Mouse (Mus musculus) heart, adult 2 months (tissue): Measurements from ENCODE around the gene Kcp. TPM values are rescaled to one million over a fixed set of nuclear protein-coding genes. Genes with fewer than 3 reads are reported as not detected.

Experiments
- DNase-seq, 2 experiments: peaks; one replicate each; pipeline ENCODE4 v3.0.0; 2021
- H3K27ac ChIP-seq: fragments of 200-600 bp; 2 replicates; pipeline ENCODE4 v1.8.1; 2022
- H3K27me3 ChIP-seq: fragments of 200-500 bp; 2 replicates; pipeline ENCODE4 v1.6.1; 2012; ENCODE audit warnings: mild to moderate bottlenecking, low read length, inconsistent platforms, mixed read lengths; ENCODE audit not compliant: control insufficient read depth, insufficient read depth
- H3K36me3 ChIP-seq: fragments of 200-500 bp; 2 replicates; pipeline ENCODE4 v1.6.1; 2012; ENCODE audit warnings: low read length, inconsistent platforms; ENCODE audit not compliant: control insufficient read depth, insufficient read depth
- H3K4me1 ChIP-seq: fragments of 200-500 bp; 2 replicates; pipeline ENCODE4 v1.6.1; 2011; ENCODE audit warnings: low read length; ENCODE audit not compliant: control insufficient read depth, insufficient read depth
- H3K4me3 ChIP-seq: fragments of 200-600 bp; 2 replicates; pipeline ENCODE4 v1.8.1; 2022
- H3K79me2 ChIP-seq: fragments of 200-500 bp; replicated peaks from 2 replicates; pipeline ENCODE4 v1.6.1; 2012; ENCODE audit warnings: mild to moderate bottlenecking, inconsistent platforms, low read length, moderate library complexity, mixed read lengths; ENCODE audit not compliant: control insufficient read depth, insufficient read depth
- H3K9ac ChIP-seq: fragments of 200-500 bp; 2 replicates; pipeline ENCODE4 v1.6.1; 2012; ENCODE audit warnings: low read depth, mild to moderate bottlenecking, control low read depth, inconsistent platforms, low read length, mixed read lengths
- CTCF ChIP-seq: fragments of 200-600 bp; IDR thresholded peaks from 2 replicates; pipeline ENCODE4 v1.8.1; 2022; ENCODE audit warnings: antibody characterized with exemption, mild to moderate bottlenecking, moderate library complexity
- EP300 ChIP-seq: fragments of 200-500 bp; IDR thresholded peaks from 2 replicates; pipeline ENCODE4 v1.6.1; 2011; ENCODE audit warnings: low read depth, low read length, control low read depth; ENCODE audit not compliant: insufficient read depth
- POLR2A ChIP-seq: fragments of 200-500 bp; IDR thresholded peaks from 2 replicates; pipeline ENCODE4 v1.6.1; 2011; ENCODE audit warnings: mild to moderate bottlenecking, low read depth, low read length, control low read depth; ENCODE audit not compliant: insufficient read depth
- WGBS: fragments of 180-500 bp; shearing (Covaris S2); methylation state at CpG from one replicate; pipeline ENCODE4 v1.1.7; 2018; 5-methylcytosine and 5-hydroxymethylcytosine counted together
- intact Hi-C: fragments of 180-260 bp; cut with DNase I; formaldehyde crosslinking; loops from one replicate; pipeline ENCODE4 v1.15.1; 2025
- polyA plus RNA-seq: library from polyadenylated mRNA; depleted of rRNA; stranded (reverse); fragments of >200 nt; gene quantifications from 2 replicates; pipeline ENCODE4 v1.2.3, GENCODE M21; 2012
- total RNA-seq, 2 experiments: library from RNA; stranded (reverse); gene quantifications; 2 replicates each; pipeline ENCODE4 v1.2.3; 2021

Gene Kcp
- total and polyA plus RNA-seq, 3 experiments, result 2.3 to 8.5 (median 3.0) TPM

DNA sequence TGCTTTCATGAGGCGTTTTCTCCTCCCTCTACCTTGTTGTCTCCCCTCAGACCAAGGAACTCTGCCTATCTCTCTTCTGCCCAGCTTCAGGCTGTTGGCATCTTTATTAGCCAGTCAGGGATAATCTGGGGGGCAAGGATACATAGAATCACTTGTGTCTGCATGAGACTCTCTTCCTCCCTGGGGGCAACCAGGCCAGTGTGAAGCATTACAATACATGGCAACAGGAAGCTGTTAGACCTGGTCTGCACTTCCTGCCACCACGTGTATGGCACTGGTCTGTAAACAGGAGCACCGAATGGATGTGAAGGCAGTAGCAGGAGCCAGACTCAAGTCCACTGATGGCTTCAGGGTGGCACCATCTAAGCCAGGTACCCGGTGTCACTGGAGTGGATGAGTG, 22.3 kb upstream of the Kcp start:
- H3K27me3 ChIP-seq, result peaks cover 6% of the 10 kb centered on the region
- no peak overlapping the region for H3K27ac ChIP-seq
- no peak overlapping the region for H3K9ac ChIP-seq
- intact Hi-C loops, result no loop called here
- H3K4me1 ChIP-seq, result 0 out of 2 replicates have a peak, but pooled peaks cover 3% of the 10 kb centered on the region
- no peak for DNase-seq
- H3K4me3 ChIP-seq, result no peak overlapping the region
- H3K79me2 ChIP-seq, result no peaks in the 10 kb centered on the region
- 55% methylated on average over 4 of the region's 4 CpGs for WGBS
- TF ChIP-seq EP300 (no peak), POLR2A (no peak), CTCF (no peak)
- no peaks in the 10 kb centered on the region for H3K36me3 ChIP-seq

DNA sequence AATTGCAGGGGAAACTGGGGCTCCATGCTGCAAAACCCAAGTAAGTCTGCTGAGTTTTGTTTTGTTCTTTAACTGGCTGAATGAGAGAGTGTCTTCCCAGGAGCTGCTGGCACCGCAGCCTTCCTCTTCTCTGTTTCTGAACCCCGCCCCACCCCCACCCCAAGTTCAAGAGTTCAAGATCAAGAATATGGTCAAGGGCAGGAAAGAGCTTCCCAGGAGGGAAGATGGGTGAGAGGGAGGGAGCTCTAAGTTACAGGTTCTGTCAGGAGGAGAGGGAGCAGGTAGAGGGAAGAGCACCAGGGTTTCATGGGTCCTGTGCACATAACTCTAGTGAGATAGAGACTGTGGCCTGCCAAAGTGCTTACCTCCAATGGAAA, 21.7 kb upstream of the Kcp start:
- DNase-seq, result no peak
- H3K9ac ChIP-seq, result no peak overlapping the region

DNA sequence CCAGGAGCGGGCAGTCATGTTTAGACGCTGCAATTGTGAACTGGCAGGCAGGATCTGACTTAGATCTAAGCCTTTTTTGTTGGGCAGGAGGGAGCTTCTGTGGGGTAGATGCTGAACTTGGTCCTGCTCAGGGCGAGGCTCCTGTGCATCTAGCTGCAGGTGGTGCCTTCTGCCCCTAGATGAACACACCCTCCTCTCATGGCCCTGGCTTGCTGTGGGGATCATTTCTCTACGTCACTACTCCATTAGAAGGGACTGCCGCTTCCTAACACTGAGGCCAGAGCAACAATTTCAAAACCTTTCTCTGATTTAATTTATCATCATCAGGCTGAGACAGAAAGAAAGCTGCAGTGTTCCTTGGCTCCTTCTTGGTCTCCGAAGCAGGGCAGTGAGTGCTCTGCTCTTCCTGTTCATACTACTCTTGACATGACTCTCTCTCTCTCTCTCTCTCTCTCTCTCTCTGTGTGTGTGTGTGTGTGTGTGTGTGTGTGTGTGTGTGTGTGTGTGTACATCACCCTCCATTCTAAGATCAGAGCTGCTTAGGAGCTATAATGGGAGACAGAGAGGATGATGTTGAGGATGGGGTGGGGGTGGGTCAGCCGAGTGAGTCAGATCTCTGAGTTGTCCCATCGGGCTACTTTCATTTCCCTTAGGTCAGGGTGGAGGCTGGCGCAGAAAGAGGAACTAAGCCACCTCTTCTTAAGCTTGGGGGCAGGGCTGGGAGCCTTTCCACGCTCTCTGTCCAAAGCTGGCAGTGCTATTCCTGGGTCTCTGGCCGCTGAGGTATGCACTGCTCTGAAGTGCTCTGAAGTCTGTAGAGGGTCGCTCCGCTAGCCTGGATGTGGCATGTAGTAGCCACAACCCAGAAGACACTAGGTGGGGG, 21.1 kb upstream of the Kcp start:
- intact Hi-C loops, result no loop called here
- Histone ChIP-seq H3K36me3 (no peaks in the 10 kb centered on the region), H3K9ac (no peak overlapping the region), H3K4me3 (no peak overlapping the region), H3K4me1 (peaks cover 3% of the 10 kb centered on the region; the same call in 1 of the 2 replicates), H3K27ac (no peak overlapping the region), H3K27me3 (peaks cover 6% of the 10 kb centered on the region), H3K79me2 (no peaks in the 10 kb centered on the region)
- 26% methylated on average over 13 of the region's 13 CpGs for WGBS
- no peak for TF ChIP-seq CTCF
- no peak for TF ChIP-seq POLR2A
- no peak for TF ChIP-seq EP300
- DNase-seq, result peak; percentile 43 to 69

More for the DNA sequence above, 21.7 kb upstream of the Kcp start:
- intact Hi-C loops, result no loop called here
- Histone ChIP-seq H3K36me3 (no peaks in the 10 kb centered on the region), H3K27ac (no peak overlapping the region), H3K4me1 (0 out of 2 replicates have a peak, but pooled peaks cover 3% of the 10 kb centered on the region), H3K79me2 (no peaks in the 10 kb centered on the region), H3K4me3 (no peak overlapping the region), H3K27me3 (peaks cover 6% of the 10 kb centered on the region)
- 31% methylated on average over 2 of the region's 2 CpGs for WGBS
- TF ChIP-seq CTCF (no peak), POLR2A (no peak)

DNA sequence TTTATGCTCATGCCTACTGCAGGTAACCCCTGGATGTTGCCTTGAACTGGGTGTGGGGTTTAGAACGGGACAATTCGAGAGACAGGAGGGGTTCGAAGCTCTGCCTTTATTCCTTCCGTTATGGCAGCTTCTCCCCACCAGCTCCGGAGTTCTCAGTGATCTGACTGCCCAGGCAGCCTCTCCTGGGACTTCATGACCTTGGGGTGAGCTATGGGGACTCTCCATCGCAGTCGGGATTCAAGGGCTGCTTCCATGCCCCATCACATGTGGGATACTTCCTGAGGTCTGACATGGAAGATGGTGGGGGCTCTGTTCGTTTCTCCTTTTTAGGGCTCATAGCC, 20.4 kb upstream of the Kcp start:
- Histone ChIP-seq H3K9ac (no peak overlapping the region), H3K36me3 (no peaks in the 10 kb centered on the region), H3K79me2 (no peaks in the 10 kb centered on the region), H3K27me3 (peaks cover 6% of the 10 kb centered on the region), H3K4me1 (peaks cover 3% of the 10 kb centered on the region; the same call in 1 of the 2 replicates), H3K27ac (no peak overlapping the region; the same call in 1 of the 2 replicates), H3K4me3 (no peak overlapping the region)
- no peak for DNase-seq
- TF ChIP-seq POLR2A (no peak), CTCF (no peak), EP300 (no peak)
- WGBS, result 15% methylated on average over 8 of the region's 8 CpGs
- intact Hi-C loops, result no loop called here

DNA sequence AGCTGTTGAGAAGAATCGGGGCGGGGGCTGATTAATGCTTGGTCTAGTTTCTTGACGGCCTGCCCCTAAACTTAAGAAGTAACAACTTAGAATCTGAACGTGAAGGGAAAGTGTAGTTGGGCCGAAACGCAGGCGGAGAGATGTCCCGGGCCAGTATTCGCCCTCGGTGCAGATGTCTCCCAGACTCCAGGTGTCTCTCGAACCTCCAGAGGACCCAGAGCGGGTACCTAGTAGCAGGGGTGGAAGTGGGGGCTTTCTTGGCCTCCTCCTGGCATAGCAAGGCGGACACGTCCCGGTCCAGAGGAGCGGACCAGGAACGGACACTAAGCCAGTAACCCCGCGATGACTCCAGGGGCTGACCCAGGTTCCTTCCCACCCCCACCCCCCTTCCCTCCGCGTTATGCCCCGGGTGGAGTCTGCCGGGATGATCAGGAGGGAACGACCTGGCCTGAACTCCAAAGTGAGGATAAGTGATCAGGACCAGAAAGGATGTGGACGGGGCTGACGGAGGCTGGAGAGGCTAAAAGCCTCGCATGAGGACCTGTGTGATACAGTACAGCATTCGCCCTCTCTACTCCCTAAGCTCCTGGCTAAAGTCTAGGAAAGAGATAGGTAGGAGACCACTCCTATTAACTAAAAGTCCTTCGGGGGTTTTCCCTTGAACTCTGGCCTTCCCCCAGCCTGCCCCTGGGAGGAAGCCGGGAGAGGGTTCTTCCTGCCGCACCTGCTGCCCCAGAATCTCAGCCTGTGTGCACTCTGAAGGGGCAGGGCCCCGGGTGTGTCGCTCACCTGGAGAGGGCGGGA, 19.8 kb upstream of the Kcp start:
- peak in 1 of 2 experiments; percentile 32 for DNase-seq
- peak overlapping the region; percentile 24 for H3K4me3 ChIP-seq
- no peak for TF ChIP-seq EP300
- no peak for TF ChIP-seq POLR2A
- no peak for TF ChIP-seq CTCF
- 9% methylated on average over 34 of the region's 34 CpGs for WGBS
- intact Hi-C loops, result no loop called here
- no peaks in the 10 kb centered on the region for H3K79me2 ChIP-seq
- H3K27me3 ChIP-seq, result peaks cover 6% of the 10 kb centered on the region
- H3K36me3 ChIP-seq, result no peaks in the 10 kb centered on the region
- peaks cover 3% of the 10 kb centered on the region; the same call in 1 of the 2 replicates for H3K4me1 ChIP-seq
- H3K27ac ChIP-seq, result no peak overlapping the region; the same call in none of the 2 replicates
- H3K9ac ChIP-seq, result peak overlapping the region; percentile 80
